Mouse (Mus musculus) embryo, embryonic 11 days (tissue): ENCODE data around the gene Shisa4.

Experiments used
- DNase-seq: peaks from one replicate; pipeline ENCODE4 v3.0.0-alpha.2; 2015

The Shisa4 gene

DNA sequence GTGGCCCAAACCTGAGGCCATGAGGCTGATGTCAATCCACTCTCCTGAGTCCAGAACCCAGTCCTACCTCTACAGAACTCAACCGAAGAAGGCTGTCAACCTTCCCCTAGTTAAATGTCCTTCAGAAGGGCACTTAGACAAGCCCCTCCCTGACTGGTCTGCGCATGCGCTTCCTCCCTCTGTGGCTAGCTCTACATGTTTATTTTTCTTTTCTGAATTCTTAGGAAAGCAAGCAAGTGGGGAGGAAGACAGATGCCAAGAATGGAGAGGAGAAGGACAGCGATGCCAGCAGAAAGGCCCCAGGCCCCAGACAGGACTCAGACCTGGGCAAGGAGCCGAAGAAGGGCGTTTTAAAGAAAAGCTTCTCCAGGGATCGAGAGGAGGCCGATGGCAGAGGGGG lies 11.6 kb downstream of the Shisa4 start:
- no peak for DNase-seq

DNA sequence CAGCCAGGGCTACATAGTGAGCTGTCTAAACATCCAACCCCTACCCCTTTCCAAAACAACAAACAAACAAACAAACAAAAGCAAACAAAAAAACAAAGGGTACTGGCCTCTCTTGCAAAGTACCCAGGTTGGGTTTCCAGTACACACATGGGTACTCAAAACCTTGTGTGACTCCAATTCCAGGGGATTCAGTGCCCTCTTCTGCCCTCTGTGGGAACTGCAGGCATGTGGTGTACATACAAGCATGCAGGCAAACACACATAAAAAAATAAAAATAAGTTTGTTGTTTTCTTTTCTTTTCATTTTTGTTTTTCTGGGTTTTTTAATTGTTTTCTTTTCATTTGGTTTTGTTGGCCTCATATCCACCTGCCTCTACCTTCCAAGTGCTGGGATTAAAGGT lies 12.9 kb downstream of the Shisa4 start:
- DNase-seq = no peak

DNA sequence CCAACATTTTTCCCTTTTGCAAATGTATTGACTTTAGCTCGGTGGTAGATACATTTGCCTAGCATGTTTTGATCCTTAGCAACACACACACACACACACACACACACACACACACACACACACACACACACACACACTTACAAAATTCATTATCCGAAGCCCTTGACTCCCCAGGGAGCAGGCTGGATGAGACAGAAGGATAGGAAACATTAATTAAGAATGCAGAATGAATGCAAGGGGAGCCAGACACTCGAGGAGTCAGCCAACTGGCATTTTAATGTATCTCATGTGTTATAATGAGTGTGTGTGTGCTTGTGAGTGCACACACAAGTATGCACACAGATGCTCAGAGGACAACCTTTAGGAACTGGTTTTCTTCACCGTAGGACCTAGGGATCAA lies 13.5 kb downstream of the Shisa4 start:
- no peak for DNase-seq

DNA sequence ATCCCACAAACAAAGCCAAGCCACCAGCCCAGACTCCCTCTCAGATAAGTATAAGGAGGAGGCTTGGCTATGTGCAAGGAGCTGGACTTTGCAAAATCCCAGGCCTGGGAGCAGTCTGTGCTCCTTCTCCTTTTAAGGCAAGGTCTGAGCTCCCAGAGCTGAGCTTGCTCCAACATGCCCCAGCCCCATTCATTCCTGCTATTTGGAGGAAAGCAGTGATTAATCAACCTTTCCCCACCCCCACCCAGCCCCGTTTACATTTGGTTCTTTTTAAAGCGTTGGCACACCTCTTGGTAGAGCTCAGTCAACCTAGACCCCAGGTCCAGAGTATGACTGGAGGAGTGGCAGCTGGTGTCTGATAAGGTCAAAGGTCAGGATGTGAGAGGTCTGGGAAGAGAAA lies 16.0 kb downstream of the Shisa4 start:
- DNase-seq = no peak

GRCm38 (mm10) chr1:135351953-135352352 lies 23.1 kb downstream of the Shisa4 start:
- no peak for DNase-seq

- no peak for DNase-seq
Observed at GRCm38 (mm10) chr1:135347498-135348169, 27.4 kb downstream of the Shisa4 start.

- no peak for DNase-seq
Observed at GRCm38 (mm10) chr1:135346891-135347290, 28.1 kb downstream of the Shisa4 start.

DNA sequence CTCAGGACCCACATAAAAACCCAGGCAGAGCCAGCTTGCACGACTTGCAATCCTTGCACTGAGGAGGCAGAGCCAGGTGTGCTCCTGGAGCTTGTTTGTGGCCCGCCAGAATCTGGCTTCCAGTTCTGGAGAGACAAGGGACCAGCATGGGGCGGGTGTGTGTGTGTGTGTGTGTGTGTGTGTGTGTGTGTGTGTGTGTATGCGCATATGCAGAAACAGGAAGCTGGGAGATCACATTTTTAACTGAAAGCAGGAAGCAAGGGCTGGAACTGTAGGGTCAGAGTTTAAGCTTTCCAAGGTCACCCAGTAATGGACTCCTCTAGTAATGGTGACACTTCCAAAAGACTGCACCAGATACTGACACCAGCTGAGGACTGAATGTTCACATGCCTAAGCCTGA lies 31.0 kb downstream of the Shisa4 start:
- no peak for DNase-seq

- no peak for DNase-seq
Observed at GRCm38 (mm10) chr1:135341947-135342346, 33.1 kb downstream of the Shisa4 start.

GRCm38 (mm10) chr1:135330578-135330977 lies 44.5 kb downstream of the Shisa4 start:
- DNase-seq = no peak

GRCm38 (mm10) chr1:135328368-135328767 lies 46.7 kb downstream of the Shisa4 start:
- DNase-seq = no peak

GRCm38 (mm10) chr1:135325934-135326333 lies 49.1 kb downstream of the Shisa4 start:
- no peak for DNase-seq

- DNase-seq = peak; percentile 86
Observed at GRCm38 (mm10) chr1:135324571-135324970, 50.5 kb downstream of the Shisa4 start, which contains the start of gene Lmod1. Lmod1 (plus strand) TSS chr1:135324807.

GRCm38 (mm10) chr1:135323367-135323901 lies 51.6 kb downstream of the Shisa4 start:
- DNase-seq = no peak
